Mouse (Mus musculus): ENCODE measurements around the gene Dbndd2. TPM values are rescaled to one million over a fixed set of nuclear protein-coding genes. Genes with fewer than 3 reads are reported as not detected.

Dbndd2 gene
- total RNA-seq, 1 experiment: 4.2 TPM

DNA sequence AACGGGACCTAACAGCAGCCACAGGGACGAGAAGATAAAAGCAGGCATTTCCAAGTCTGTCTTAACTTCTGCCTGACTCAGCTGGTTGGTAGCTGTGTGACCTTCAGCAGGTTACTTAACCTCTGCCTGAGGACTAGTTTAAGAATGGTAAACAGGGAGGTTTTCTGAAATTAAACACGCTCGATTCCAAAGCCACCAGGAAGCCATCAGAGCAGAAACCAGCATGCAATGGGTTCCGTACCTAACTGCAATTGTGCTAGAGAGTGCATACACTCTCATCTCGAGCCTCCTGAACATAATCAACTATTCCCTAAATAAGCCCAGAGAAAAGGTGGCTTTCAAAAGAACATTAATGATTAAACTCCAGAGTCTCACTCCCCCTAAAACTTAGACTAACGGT lies 44.2 kb upstream of the Dbndd2 start:
- TF ChIP-seq MAFK (IDR thresholded peaks at IDR 0.05; ENCODE audit: insufficient read depth, low read depth, low read length) (no peak), ZNF384 (IDR thresholded peaks at IDR 0.05; ENCODE audit: low read depth, low read length) (no peak), HCFC1 (IDR thresholded peaks at IDR 0.05; ENCODE audit: borderline replicate concordance, insufficient read depth, low read length) (no peak), CHD2 (IDR thresholded peaks at IDR 0.05; ENCODE audit: low read depth, low read length) (no peak), ZC3H11A (IDR thresholded peaks at IDR 0.05; ENCODE audit: borderline replicate concordance, low read depth, low read length) (no peak)
- no peaks in the 10 kb centered on the region for H3K9me3 ChIP-seq (ENCODE audit: control insufficient read depth, insufficient read depth, low read depth, low read length)
- H3K27ac ChIP-seq (ENCODE audit: insufficient read depth, low read depth, low read length, poor library complexity, severe bottlenecking): no peak overlapping the region
- DNase-seq (ENCODE audit: low read depth, low spot score): no peak
- H3K36me3 ChIP-seq (ENCODE audit: control insufficient read depth, insufficient read depth, low read length, poor library complexity, severe bottlenecking): peaks cover 3% of the 10 kb centered on the region; the same call in 1 of the 2 replicates
- in situ Hi-C loops (cut with MboI; ENCODE audit: low sequenced_read_pairs in 2 of 2, unreplicated experiment in 2 of 2): no loop called here
- peaks cover 5 to 42% of the 10 kb centered on the region in 2 experiments for H3K4me1 ChIP-seq (ENCODE audit: control insufficient read depth in 2 of 2, insufficient read depth in 2 of 2, low read length in 2 of 2, poor library complexity in 1 of 2)
- peak overlapping the region; percentile 26 for H3K9ac ChIP-seq (ENCODE audit: insufficient read depth, low read depth, low read length, poor library complexity, severe bottlenecking)
- peak overlapping the region; percentile 78 to 92 for H3K4me3 ChIP-seq (ENCODE audit: insufficient read depth in 1 of 2, low read depth in 1 of 2, low read length in 2 of 2, poor library complexity in 1 of 2, severe bottlenecking in 1 of 2)

DNA sequence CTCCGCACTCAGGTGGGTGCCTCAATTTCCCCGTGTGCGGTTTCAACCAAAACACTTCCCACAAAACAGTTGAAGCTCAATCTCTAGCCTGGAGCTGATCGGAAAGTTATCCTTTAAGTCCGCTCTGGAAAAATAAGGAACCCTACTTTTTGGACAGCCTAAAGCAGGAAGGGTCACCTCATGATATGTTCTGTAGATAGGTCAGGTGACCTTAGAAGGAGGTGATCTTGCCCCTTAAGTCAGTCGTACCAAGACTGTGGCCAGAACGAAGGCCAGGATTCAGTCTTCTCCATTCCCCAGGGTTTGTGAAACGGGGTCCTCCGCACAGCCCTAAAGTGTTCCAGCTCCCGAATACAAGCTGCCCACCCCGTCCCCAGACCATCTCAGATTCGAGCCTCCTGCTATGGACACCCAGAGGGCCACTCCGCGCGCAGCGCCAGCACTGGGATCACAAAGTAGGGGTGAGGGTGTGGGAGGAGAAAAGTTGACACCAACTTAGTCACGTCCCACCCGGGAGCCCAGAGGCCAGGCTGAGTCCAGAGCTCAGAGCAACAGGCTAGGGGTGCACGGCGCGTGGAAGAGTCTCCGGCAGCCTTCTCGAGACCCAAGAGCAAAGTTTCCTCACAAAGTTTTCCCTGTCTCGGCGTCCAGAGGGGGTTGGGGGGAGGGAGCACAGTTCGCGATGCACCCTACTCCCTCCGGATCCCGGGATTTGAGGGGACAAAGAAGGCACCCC lies 43.4 kb upstream of the Dbndd2 start:
- Histone ChIP-seq H3K36me3 (ENCODE audit: control insufficient read depth, insufficient read depth, low read length, poor library complexity, severe bottlenecking) (peaks cover 3% of the 10 kb centered on the region; the same call in 1 of the 2 replicates), H3K4me3 (ENCODE audit: insufficient read depth in 1 of 2, low read depth in 1 of 2, low read length in 2 of 2, poor library complexity in 1 of 2, severe bottlenecking in 1 of 2) (peak overlapping the region; percentile 78 to 92), H3K27ac (ENCODE audit: insufficient read depth, low read depth, low read length, poor library complexity, severe bottlenecking) (0 out of 2 replicates have a peak overlapping the region, but pooled peaks have one; percentile 24), H3K4me1 (ENCODE audit: control insufficient read depth in 2 of 2, insufficient read depth in 2 of 2, low read length in 2 of 2, poor library complexity in 1 of 2) (peaks cover 5 to 36% of the 10 kb centered on the region in 2 experiments), H3K9ac (ENCODE audit: insufficient read depth, low read depth, low read length, poor library complexity, severe bottlenecking) (peak overlapping the region; percentile 67), H3K9me3 (ENCODE audit: control insufficient read depth, insufficient read depth, low read depth, low read length) (no peaks in the 10 kb centered on the region)
- in situ Hi-C loops (cut with MboI; ENCODE audit: low sequenced_read_pairs in 2 of 2, unreplicated experiment in 2 of 2): no loop called here
- TF ChIP-seq ZC3H11A (IDR thresholded peaks at IDR 0.05; ENCODE audit: borderline replicate concordance, low read depth, low read length): no peak
- no peak for TF ChIP-seq CHD2 (IDR thresholded peaks at IDR 0.05; ENCODE audit: low read depth, low read length)
- TF ChIP-seq ZNF384 (IDR thresholded peaks at IDR 0.05; ENCODE audit: low read depth, low read length): no peak
- TF ChIP-seq HCFC1 (IDR thresholded peaks at IDR 0.05; ENCODE audit: borderline replicate concordance, insufficient read depth, low read length): no peak
- no peak for TF ChIP-seq MAFK (IDR thresholded peaks at IDR 0.05; ENCODE audit: insufficient read depth, low read depth, low read length)
- DNase-seq (ENCODE audit: low read depth, low spot score): no peak

DNA sequence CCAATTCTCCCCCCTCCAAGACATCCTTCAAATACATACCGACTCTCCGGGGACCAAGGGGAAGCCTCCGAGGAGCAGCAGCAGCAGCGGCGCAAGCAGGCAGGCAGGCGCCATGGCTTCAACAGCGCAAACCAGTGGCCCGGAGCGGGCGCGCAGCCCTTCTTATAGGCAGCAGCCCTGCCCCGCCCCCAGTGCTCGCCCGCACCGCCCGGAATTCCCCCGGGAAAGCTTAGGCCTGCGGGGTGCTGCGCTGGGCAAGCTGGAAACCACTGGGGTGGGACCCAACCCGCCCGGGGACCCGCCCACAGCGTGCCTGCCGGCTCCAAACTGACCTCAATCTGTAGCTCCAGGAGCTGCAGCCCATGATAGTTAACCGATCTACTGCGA lies 42.9 kb upstream of the Dbndd2 start:
- peaks cover 3% of the 10 kb centered on the region; the same call in 1 of the 2 replicates for H3K36me3 ChIP-seq (ENCODE audit: control insufficient read depth, insufficient read depth, low read length, poor library complexity, severe bottlenecking)
- TF ChIP-seq HCFC1 (IDR thresholded peaks at IDR 0.05; ENCODE audit: borderline replicate concordance, insufficient read depth, low read length): peak; percentile 54; the same call in 1 of the 2 replicates
- TF ChIP-seq ZNF384 (IDR thresholded peaks at IDR 0.05; ENCODE audit: low read depth, low read length): no peak
- in situ Hi-C loops (cut with MboI; ENCODE audit: low sequenced_read_pairs in 2 of 2, unreplicated experiment in 2 of 2): no loop called here
- H3K27ac ChIP-seq (ENCODE audit: insufficient read depth, low read depth, low read length, poor library complexity, severe bottlenecking): peak overlapping the region; percentile 24; the same call in 1 of the 2 replicates
- H3K9ac ChIP-seq (ENCODE audit: insufficient read depth, low read depth, low read length, poor library complexity, severe bottlenecking): peak overlapping the region; percentile 67
- H3K4me1 ChIP-seq (ENCODE audit: control insufficient read depth in 2 of 2, insufficient read depth in 2 of 2, low read length in 2 of 2, poor library complexity in 1 of 2): peaks cover 5 to 32% of the 10 kb centered on the region in 2 experiments
- H3K4me3 ChIP-seq (ENCODE audit: insufficient read depth in 1 of 2, low read depth in 1 of 2, low read length in 2 of 2, poor library complexity in 1 of 2, severe bottlenecking in 1 of 2): peak overlapping the region; percentile 78 to 92
- H3K9me3 ChIP-seq (ENCODE audit: control insufficient read depth, insufficient read depth, low read depth, low read length): no peaks in the 10 kb centered on the region
- peak; percentile 74 for DNase-seq (ENCODE audit: low read depth, low spot score)

DNA sequence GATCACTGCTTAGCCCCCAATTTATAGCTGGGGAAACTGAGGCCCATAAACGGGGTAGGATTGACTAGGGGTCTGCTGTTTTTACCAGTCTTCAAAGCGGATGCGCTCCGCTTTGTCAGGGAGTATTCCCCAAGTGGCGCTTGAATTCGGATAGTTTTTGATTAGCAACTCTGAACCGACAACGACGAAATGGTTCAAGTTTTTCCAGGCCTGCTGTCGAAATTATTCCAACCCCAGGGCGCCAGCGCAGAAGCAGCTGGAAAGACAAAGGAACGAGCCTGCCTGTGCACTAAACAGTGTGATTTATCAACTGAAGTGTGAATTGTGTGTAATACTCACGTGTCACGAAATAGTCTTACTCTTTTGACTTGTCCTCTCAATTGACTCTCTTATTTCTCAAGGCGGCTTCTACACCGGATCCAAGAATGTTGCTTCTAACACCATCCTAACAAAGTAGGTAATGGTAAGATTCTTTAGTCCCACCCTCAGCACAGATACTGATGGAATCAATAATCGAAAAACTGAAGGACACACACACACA lies 42.4 kb upstream of the Dbndd2 start, which contains the start of gene Sdc4:
Gene Sdc4, minus strand, starts transcription at position 428 of the 541 bp plus-strand sequence.
- Histone ChIP-seq H3K9me3 (ENCODE audit: control insufficient read depth, insufficient read depth, low read depth, low read length) (no peaks in the 10 kb centered on the region), H3K27ac (ENCODE audit: insufficient read depth, low read depth, low read length, poor library complexity, severe bottlenecking) (peak within 1 kb of the TSS; percentile 24; the same call in 1 of the 2 replicates), H3K36me3 (ENCODE audit: control insufficient read depth, insufficient read depth, low read length, poor library complexity, severe bottlenecking) (peaks cover 3% of the 10 kb centered on the region; the same call in 1 of the 2 replicates), H3K4me3 (ENCODE audit: insufficient read depth in 1 of 2, low read depth in 1 of 2, low read length in 2 of 2, poor library complexity in 1 of 2, severe bottlenecking in 1 of 2) (peak within 1 kb of the TSS; percentile 78 to 92), H3K9ac (ENCODE audit: insufficient read depth, low read depth, low read length, poor library complexity, severe bottlenecking) (peak within 1 kb of the TSS; percentile 67), H3K4me1 (ENCODE audit: control insufficient read depth in 2 of 2, insufficient read depth in 2 of 2, low read length in 2 of 2, poor library complexity in 1 of 2) (peaks cover 5 to 30% of the 10 kb centered on the region in 2 experiments)
- in situ Hi-C loops (cut with MboI; ENCODE audit: low sequenced_read_pairs in 2 of 2, unreplicated experiment in 2 of 2): no loop called here
- TF ChIP-seq HCFC1 (IDR thresholded peaks at IDR 0.05; ENCODE audit: borderline replicate concordance, insufficient read depth, low read length) (no peak), ZC3H11A (IDR thresholded peaks at IDR 0.05; ENCODE audit: borderline replicate concordance, low read depth, low read length) (no peak)
- DNase-seq (ENCODE audit: low read depth, low spot score): no peak
